Mouse (Mus musculus) inflammation-experienced regulatory T-cells (primary cell): ENCODE measurements around the gene Btbd35f24. TPM values are rescaled to one million over a fixed set of nuclear protein-coding genes. Genes with fewer than 3 reads are reported as not detected.

Experiments used
- polyA plus RNA-seq, 2 experiments: library from polyadenylated mRNA; unstranded; fragments of 100-300 nt; shearing (Covaris generic); gene quantifications; one replicate each; pipeline ENCODE4 v1.2.1; 2017

Gene Btbd35f24
- not detected for polyA plus RNA-seq

GRCm38 (mm10) chrX:3195727-3196126 lies at the start of gene Btbd35f24:
Gene Btbd35f24 (minus strand): TSS chrX:3195827.

Other genes starting within 250 kb of the Btbd35f24 start
- not detected for gene Btbd35f23, start 119.0 kb downstream of the Btbd35f24 start, polyA plus RNA-seq
- not detected for gene Btbd35f11, start 247.9 kb upstream of the Btbd35f24 start, polyA plus RNA-seq